Mouse (Mus musculus) erythroblast, embryonic 14.5 days (primary cell): Measurements from ENCODE around the gene Hcfc1r1. TPM values are rescaled to one million over a fixed set of nuclear protein-coding genes. Genes with fewer than 3 reads are reported as not detected.
A peak's percentile ranks its signal among the peaks of the same experiment; 100 is the strongest.

Source experiments
- H3K27me3 ChIP-seq: 2 replicates; pipeline ENCODE4 v1.6.1; 2012; ENCODE audit warnings: inconsistent platforms; ENCODE audit not compliant: control insufficient read depth
- H3K36me3 ChIP-seq: 2 replicates; pipeline ENCODE4 v1.6.1; 2012; ENCODE audit warnings: mild to moderate bottlenecking, inconsistent platforms; ENCODE audit not compliant: control insufficient read depth
- H3K4me1 ChIP-seq: 2 replicates; pipeline ENCODE4 v1.6.1; 2012; ENCODE audit warnings: inconsistent platforms; ENCODE audit not compliant: control insufficient read depth
- H3K4me3 ChIP-seq: replicated peaks from 2 replicates; pipeline ENCODE3; 2012; ENCODE audit warnings: moderate library complexity, mild to moderate bottlenecking, inconsistent platforms
- H3K9me3 ChIP-seq: 2 replicates; pipeline ENCODE4 v1.6.1; 2012; ENCODE audit warnings: low read length, inconsistent platforms, mixed read lengths; ENCODE audit not compliant: control insufficient read depth
- GATA1 ChIP-seq: IDR thresholded peaks from 2 replicates; pipeline ENCODE4 v1.6.1; 2012; ENCODE audit warnings: low read length, inconsistent platforms, mixed read lengths
- TAL1 ChIP-seq: IDR thresholded peaks from 3 replicates; pipeline ENCODE4 v1.6.1; 2012; ENCODE audit warnings: low read length, inconsistent platforms, mixed read lengths
- polyA plus RNA-seq: library from polyadenylated mRNA; stranded (reverse); fragments of >175 nt; gene quantifications from 2 replicates; pipeline ENCODE4 v1.2.3, GENCODE M21; 2012

Hcfc1r1 gene
- polyA plus RNA-seq, 1 experiment, result 35.6 TPM

GRCm38 (mm10) chr17:23700079-23700478, 26.7 kb downstream of the Hcfc1r1 start:
- Histone ChIP-seq H3K4me3 (peak overlapping the region; percentile 63), H3K9me3 (peaks cover 3% of the 10 kb centered on the region; the same call in 1 of the 2 replicates), H3K36me3 (no peaks in the 10 kb centered on the region), H3K27me3 (peaks cover 71% of the 10 kb centered on the region), H3K4me1 (peaks cover 11% of the 10 kb centered on the region)
- TF ChIP-seq TAL1 (no peak), GATA1 (no peak)

GRCm38 (mm10) chr17:23703301-23703700, 29.9 kb downstream of the Hcfc1r1 start:
- no peak for TF ChIP-seq TAL1
- no peak for TF ChIP-seq GATA1
- Histone ChIP-seq H3K4me1 (peaks cover 11% of the 10 kb centered on the region), H3K9me3 (peaks cover 3% of the 10 kb centered on the region; the same call in 1 of the 2 replicates), H3K4me3 (no peak overlapping the region), H3K36me3 (no peaks in the 10 kb centered on the region), H3K27me3 (peaks cover 57% of the 10 kb centered on the region)

GRCm38 (mm10) chr17:23704741-23705140, 31.3 kb downstream of the Hcfc1r1 start:
- H3K9me3 ChIP-seq, result peaks cover 3% of the 10 kb centered on the region; the same call in 1 of the 2 replicates
- H3K36me3 ChIP-seq, result no peaks in the 10 kb centered on the region
- no peak overlapping the region for H3K4me3 ChIP-seq

GRCm38 (mm10) chr17:23705525-23706104, 32.2 kb downstream of the Hcfc1r1 start:
- TF ChIP-seq TAL1, result no peak
- no peak for TF ChIP-seq GATA1
- Histone ChIP-seq H3K27me3 (peaks cover 34% of the 10 kb centered on the region), H3K9me3 (no peaks in the 10 kb centered on the region)

More at GRCm38 (mm10) chr17:23704741-23705140, 31.3 kb downstream of the Hcfc1r1 start:
- H3K4me1 ChIP-seq, result peaks cover 5% of the 10 kb centered on the region
- TF ChIP-seq GATA1, result no peak
- no peak for TF ChIP-seq TAL1
- peaks cover 43% of the 10 kb centered on the region for H3K27me3 ChIP-seq

GRCm38 (mm10) chr17:23706212-23706611, 32.8 kb downstream of the Hcfc1r1 start:
- H3K36me3 ChIP-seq, result no peaks in the 10 kb centered on the region
- H3K27me3 ChIP-seq, result peaks cover 28% of the 10 kb centered on the region
- H3K9me3 ChIP-seq, result no peaks in the 10 kb centered on the region
- no peak for TF ChIP-seq GATA1
- no peak for TF ChIP-seq TAL1
- H3K4me3 ChIP-seq, result no peak overlapping the region
- no peaks in the 10 kb centered on the region for H3K4me1 ChIP-seq

More at GRCm38 (mm10) chr17:23705525-23706104, 32.2 kb downstream of the Hcfc1r1 start:
- no peak overlapping the region for H3K4me3 ChIP-seq
- H3K36me3 ChIP-seq, result no peaks in the 10 kb centered on the region
- no peaks in the 10 kb centered on the region for H3K4me1 ChIP-seq

GRCm38 (mm10) chr17:23717003-23717402, 43.6 kb downstream of the Hcfc1r1 start:
- peaks cover 4% of the 10 kb centered on the region; the same call in 1 of the 2 replicates for H3K27me3 ChIP-seq
- no peaks in the 10 kb centered on the region for H3K36me3 ChIP-seq
- no peaks in the 10 kb centered on the region for H3K9me3 ChIP-seq
- H3K4me1 ChIP-seq, result no peaks in the 10 kb centered on the region
- no peak overlapping the region for H3K4me3 ChIP-seq
- TF ChIP-seq GATA1, result no peak
- TF ChIP-seq TAL1, result no peak

- no peaks in the 10 kb centered on the region for H3K4me1 ChIP-seq
- H3K9me3 ChIP-seq, result no peaks in the 10 kb centered on the region
- no peaks in the 10 kb centered on the region for H3K36me3 ChIP-seq
- no peak overlapping the region for H3K4me3 ChIP-seq
- H3K27me3 ChIP-seq, result peaks cover 2% of the 10 kb centered on the region; the same call in 1 of the 2 replicates
- TF ChIP-seq GATA1 (no peak), TAL1 (no peak)
Observed at GRCm38 (mm10) chr17:23719455-23719854, 46.1 kb downstream of the Hcfc1r1 start.

GRCm38 (mm10) chr17:23721886-23722285, 48.5 kb downstream of the Hcfc1r1 start:
- H3K27me3 ChIP-seq, result peaks cover 2% of the 10 kb centered on the region; the same call in 1 of the 2 replicates
- TF ChIP-seq TAL1, result no peak
- TF ChIP-seq GATA1, result no peak
- H3K9me3 ChIP-seq, result no peaks in the 10 kb centered on the region
- H3K4me1 ChIP-seq, result peaks cover 16% of the 10 kb centered on the region
- no peaks in the 10 kb centered on the region for H3K36me3 ChIP-seq
- H3K4me3 ChIP-seq, result no peak overlapping the region

- Histone ChIP-seq H3K36me3 (no peaks in the 10 kb centered on the region), H3K4me1 (peaks cover 23% of the 10 kb centered on the region), H3K27me3 (peaks cover 2% of the 10 kb centered on the region; the same call in 1 of the 2 replicates), H3K4me3 (no peak within 1 kb of the TSS), H3K9me3 (no peaks in the 10 kb centered on the region)
- no peak for TF ChIP-seq TAL1
- no peak for TF ChIP-seq GATA1
Observed at GRCm38 (mm10) chr17:23722376-23723125, 49.2 kb downstream of the Hcfc1r1 start, which contains the start of gene 1520401A03Rik. TSS of gene 1520401A03Rik (minus strand) at chr17:23722783.

Other genes starting within 250 kb of the Hcfc1r1 start
- gene Vmn2r117, start 193.9 kb upstream of the Hcfc1r1 start, polyA plus RNA-seq, result under 0.01 TPM in 1 of 2 replicates, not detected in the other
- gene Zfp213, start 109.4 kb upstream of the Hcfc1r1 start, polyA plus RNA-seq, result 0.22 and 0.26 TPM in 2 replicates
- gene Zfp13, start 74.1 kb upstream of the Hcfc1r1 start, polyA plus RNA-seq, result 0.03 TPM in 1 of 2 replicates, not detected in the other
- gene Zscan10, start 72.7 kb upstream of the Hcfc1r1 start, polyA plus RNA-seq, result not detected in 2 replicates
- gene Mmp25, start 28.3 kb upstream of the Hcfc1r1 start, polyA plus RNA-seq, result not detected in 2 replicates
- gene Bicdl2, start 13.1 kb upstream of the Hcfc1r1 start, polyA plus RNA-seq, result not detected in 2 replicates
- gene Thoc6, start 286 bp downstream of the Hcfc1r1 start, polyA plus RNA-seq, result 8.8 and 10.0 TPM in 2 replicates
- gene Tnfrsf12a, start 3.9 kb downstream of the Hcfc1r1 start, polyA plus RNA-seq, result 0.05 TPM in 1 of 2 replicates, not detected in the other
- gene Cldn6, start 5.7 kb downstream of the Hcfc1r1 start, polyA plus RNA-seq, result not detected in 2 replicates
- not detected in 2 replicates for gene Cldn9, start 10.4 kb downstream of the Hcfc1r1 start, polyA plus RNA-seq
- gene 1520401A03Rik, start 49.2 kb downstream of the Hcfc1r1 start, polyA plus RNA-seq, result 0.06 TPM in 1 of 2 replicates, not detected in the other
- 46.9 and 56.9 TPM in 2 replicates for gene Pkmyt1, start 52.7 kb downstream of the Hcfc1r1 start, polyA plus RNA-seq
- 2.2 and 3.9 TPM in 2 replicates for gene Paqr4, start 67.3 kb downstream of the Hcfc1r1 start, polyA plus RNA-seq
- 0.02 TPM in 1 of 2 replicates, not detected in the other for gene Kremen2, start 72.2 kb downstream of the Hcfc1r1 start, polyA plus RNA-seq
- gene Flywch1, start 98.0 kb downstream of the Hcfc1r1 start, polyA plus RNA-seq, result 1.4 and 2.3 TPM in 2 replicates
- gene Flywch2, start 112.5 kb downstream of the Hcfc1r1 start, polyA plus RNA-seq, result 0.06 TPM in 1 of 2 replicates, not detected in the other
- gene Srrm2, start 116.9 kb downstream of the Hcfc1r1 start, polyA plus RNA-seq, result 21.7 and 36.5 TPM in 2 replicates
- gene Elob, start 155.5 kb downstream of the Hcfc1r1 start, polyA plus RNA-seq, result 109 and 150 TPM in 2 replicates
- not detected in 2 replicates for gene Prss33, start 162.5 kb downstream of the Hcfc1r1 start, polyA plus RNA-seq
- 0.03 TPM in 1 of 2 replicates, not detected in the other for gene Prss32, start 170.3 kb downstream of the Hcfc1r1 start, polyA plus RNA-seq
- 0.05 and 0.09 TPM in 2 replicates for gene Prss41, start 170.6 kb downstream of the Hcfc1r1 start, polyA plus RNA-seq
- gene Prss21, start 194.5 kb downstream of the Hcfc1r1 start, polyA plus RNA-seq, result not detected in 2 replicates
- gene Dcpp1, start 207.3 kb downstream of the Hcfc1r1 start, polyA plus RNA-seq, result not detected in 2 replicates
- gene Dcpp2, start 207.3 kb downstream of the Hcfc1r1 start, polyA plus RNA-seq, result not detected in 2 replicates
- not detected in 2 replicates for gene Dcpp3, start 243.9 kb downstream of the Hcfc1r1 start, polyA plus RNA-seq